Mouse (Mus musculus) lung, postnatal 0 days (tissue): ENCODE measurements around the gene Syngr1. TPM values are rescaled to one million over a fixed set of nuclear protein-coding genes. Genes with fewer than 3 reads are reported as not detected.

Experiments used
- ATAC-seq: fragments of 200-750 bp; cut with Nextera tagmentation; 2 replicates; pipeline ENCODE4 v1.8.0; 2017; ENCODE audit warnings: moderate library complexity
- DNase-seq: peaks from one replicate; pipeline ENCODE4 v3.0.0-alpha.2; 2016; ENCODE audit warnings: low spot score
- H3K27ac ChIP-seq: fragments of 300-500 bp; sonication (generic); 2 replicates; pipeline ENCODE4 v1.5.1; 2014; ENCODE audit warnings: antibody characterized with exemption, mild to moderate bottlenecking, low read length, mixed read lengths
- H3K27me3 ChIP-seq: fragments of 300-500 bp; sonication (generic); replicated peaks from 2 replicates; pipeline ENCODE4 v1.6.1; 2014; ENCODE audit warnings: low read length, mixed read lengths; ENCODE audit not compliant: insufficient read depth
- H3K36me3 ChIP-seq: fragments of 300-500 bp; sonication (generic); 2 replicates; pipeline ENCODE4 v1.6.1; 2014; ENCODE audit warnings: low read length, mixed read lengths; ENCODE audit not compliant: insufficient read depth
- H3K4me1 ChIP-seq: fragments of 300-500 bp; sonication (generic); 2 replicates; pipeline ENCODE4 v1.6.1; 2014; ENCODE audit warnings: antibody characterized with exemption, low read depth, low read length, mixed read lengths; ENCODE audit not compliant: insufficient read depth
- H3K4me2 ChIP-seq: fragments of 300-500 bp; sonication (generic); replicated peaks from 2 replicates; pipeline ENCODE4 v1.6.1; 2014; ENCODE audit warnings: low read depth, mild to moderate bottlenecking, low read length, moderate library complexity, mixed read lengths
- H3K4me3 ChIP-seq: fragments of 300-500 bp; sonication (generic); 2 replicates; pipeline ENCODE4 v1.5.1; 2014; ENCODE audit warnings: low read depth, low read length
- H3K9ac ChIP-seq: fragments of 300-500 bp; sonication (generic); replicated peaks from 2 replicates; pipeline ENCODE4 v1.6.1; 2014; ENCODE audit warnings: low read depth, mild to moderate bottlenecking
- H3K9me3 ChIP-seq: fragments of 300-500 bp; sonication (generic); 2 replicates; pipeline ENCODE4 v1.6.1; 2016; ENCODE audit warnings: low read length, mixed read lengths
- CTCF ChIP-seq: IDR thresholded peaks from 2 replicates; pipeline ENCODE4 v1.5.1; 2016; ENCODE audit warnings: antibody characterized with exemption, mild to moderate bottlenecking
- EP300 ChIP-seq: IDR thresholded peaks from 2 replicates; pipeline ENCODE4 v1.6.1; 2016; ENCODE audit warnings: antibody characterized with exemption, mild to moderate bottlenecking, control low read depth
- WGBS: fragments of 180-500 bp; shearing (Covaris S2); extraction: QIAGEN DNeasy Blood & Tissue Kit; methylation state at CpG from one replicate; pipeline ENCODE4 v1.1.7; 2014; 5-methylcytosine and 5-hydroxymethylcytosine counted together
- polyA plus RNA-seq: library from polyadenylated mRNA; unstranded; fragments of >200 nt; fragmentation: Nextera tagmentation; extraction: Ambion mirVana; gene quantifications from 2 replicates; pipeline ENCODE4 v1.2.1, GENCODE M21; 2015

The Syngr1 gene
- polyA plus RNA-seq, 1 experiment from 2014 or later, result 34.4 TPM

DNA sequence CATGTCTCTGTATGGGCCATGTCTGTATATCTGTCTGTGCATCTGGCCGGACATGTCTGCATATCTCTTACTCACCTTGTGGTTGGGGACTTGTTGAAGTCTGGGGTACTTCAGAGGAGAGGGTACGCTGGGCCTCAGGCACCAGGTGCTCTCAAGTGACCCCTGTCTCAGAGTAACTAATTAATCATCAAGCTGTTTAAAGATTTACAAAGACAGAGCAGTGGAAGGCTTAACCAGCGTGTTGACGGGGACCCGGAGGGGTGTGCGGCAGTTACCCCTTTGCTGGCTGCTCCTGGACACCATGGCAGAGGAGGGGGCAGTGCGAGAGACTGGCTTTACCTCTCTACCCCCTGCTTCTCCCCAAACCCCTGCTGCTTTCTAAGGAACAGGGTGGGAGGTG is 31.5 kb upstream of the Syngr1 start:
- Histone ChIP-seq H3K27ac (no peak overlapping the region), H3K27me3 (no peaks in the 10 kb centered on the region), H3K4me3 (no peak overlapping the region), H3K4me2 (no peak overlapping the region), H3K9ac (no peak overlapping the region), H3K9me3 (no peaks in the 10 kb centered on the region), H3K4me1 (no peaks in the 10 kb centered on the region), H3K36me3 (no peaks in the 10 kb centered on the region)
- TF ChIP-seq CTCF, result no peak
- no peak for TF ChIP-seq EP300
- DNase-seq (no peak), ATAC-seq (no peak)
- WGBS, result 41% methylated on average over 7 of the region's 7 CpGs

DNA sequence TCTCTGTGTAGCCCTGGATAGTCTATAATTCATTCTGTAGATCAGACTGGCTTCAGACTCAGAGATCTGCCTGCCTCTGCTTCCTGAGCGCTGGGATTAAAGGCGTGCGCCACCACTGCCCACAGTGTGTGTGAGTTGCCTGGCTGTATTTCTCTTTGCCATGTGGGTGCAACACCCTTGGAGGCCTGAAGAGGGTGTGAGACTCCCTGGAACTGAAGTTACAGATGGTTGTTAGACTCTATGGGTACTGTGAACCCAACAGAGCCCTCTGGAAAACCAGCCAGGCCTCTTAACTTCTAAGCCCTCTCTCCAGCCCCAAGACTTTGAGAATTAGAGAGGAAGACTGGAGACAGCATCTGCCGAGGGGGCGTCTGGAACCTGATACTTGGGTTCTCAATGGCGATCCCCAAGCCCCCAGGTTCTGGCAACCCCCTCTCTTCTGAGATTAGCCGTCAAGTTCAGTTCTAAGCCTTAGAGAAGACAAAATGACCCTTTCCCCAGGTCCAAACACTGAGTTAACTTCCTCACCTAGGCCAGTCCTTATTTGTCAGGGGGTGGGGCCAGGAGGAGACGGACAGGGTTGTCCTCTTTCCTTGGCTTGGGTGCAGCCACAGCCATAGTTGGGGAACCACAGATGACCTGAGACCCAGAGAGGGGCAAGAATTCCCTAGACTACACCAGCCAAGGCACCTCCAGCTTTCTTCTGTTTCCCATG is 30.6 kb upstream of the Syngr1 start:
- TF ChIP-seq CTCF (no peak; the same call in 1 of the 2 replicates), EP300 (no peak)
- WGBS, result 96% methylated on average over 8 of the region's 8 CpGs
- H3K27ac ChIP-seq, result no peak overlapping the region

DNA sequence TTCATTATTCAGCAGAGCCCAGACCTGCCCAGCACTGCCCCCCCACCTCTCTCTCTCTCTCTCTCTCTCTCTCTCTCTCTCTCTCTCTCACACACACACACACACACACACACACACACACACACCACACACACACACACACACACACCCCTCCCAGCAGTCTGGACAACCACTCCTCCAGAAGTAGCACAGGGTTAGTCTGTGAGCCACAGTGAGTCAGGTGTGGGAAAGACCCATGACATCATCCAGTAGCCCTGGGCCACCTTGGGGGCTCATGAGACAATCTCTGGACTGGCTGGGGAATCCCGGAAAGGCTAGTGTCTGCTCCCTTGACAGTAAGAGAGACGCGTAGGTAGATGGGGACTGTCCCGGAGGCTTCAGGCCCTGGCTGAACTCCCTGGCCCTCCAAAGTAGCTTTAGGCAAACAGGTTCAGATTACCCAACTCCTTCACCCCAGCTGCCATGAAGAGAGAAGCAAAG is 30.0 kb upstream of the Syngr1 start:
- Histone ChIP-seq H3K9me3 (no peaks in the 10 kb centered on the region), H3K27ac (no peak overlapping the region), H3K4me2 (no peak overlapping the region), H3K9ac (no peak overlapping the region), H3K36me3 (no peaks in the 10 kb centered on the region), H3K4me3 (no peak overlapping the region), H3K4me1 (no peaks in the 10 kb centered on the region), H3K27me3 (no peaks in the 10 kb centered on the region)
- ATAC-seq, result no peak; the same call in 1 of the 2 replicates
- 71% methylated on average over 4 of the region's 4 CpGs for WGBS
- no peak for TF ChIP-seq CTCF
- no peak for TF ChIP-seq EP300
- no peak for DNase-seq

More for the DNA sequence above, 30.6 kb upstream of the Syngr1 start:
- H3K27me3 ChIP-seq, result no peaks in the 10 kb centered on the region
- ATAC-seq (no peak), DNase-seq (no peak)
- H3K4me2 ChIP-seq, result no peak overlapping the region
- H3K9ac ChIP-seq, result no peak overlapping the region
- H3K4me1 ChIP-seq, result no peaks in the 10 kb centered on the region
- H3K4me3 ChIP-seq, result no peak overlapping the region
- no peaks in the 10 kb centered on the region for H3K36me3 ChIP-seq
- no peaks in the 10 kb centered on the region for H3K9me3 ChIP-seq

DNA sequence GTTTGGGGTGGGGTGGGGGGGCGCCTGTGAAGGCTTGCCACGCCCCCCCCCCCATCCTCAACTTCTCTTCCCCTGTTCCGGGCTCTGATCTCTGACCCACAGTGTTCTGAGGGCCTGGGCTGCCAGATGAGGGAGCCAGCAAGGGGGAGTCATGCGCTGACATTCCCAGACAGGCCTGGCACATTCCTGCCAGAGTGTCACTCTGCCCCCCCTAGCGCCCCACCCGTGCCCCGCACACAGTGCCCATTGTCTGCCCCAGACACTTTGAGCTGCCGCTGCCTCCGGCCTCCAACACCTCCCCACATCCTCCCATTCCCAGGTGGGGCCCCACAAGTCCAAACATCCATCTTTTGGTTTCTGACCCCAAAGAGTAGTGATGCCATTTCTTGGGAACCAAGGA is 28.8 kb upstream of the Syngr1 start:
- H3K4me2 ChIP-seq, result no peak overlapping the region
- WGBS, result 47% methylated on average over 6 of the region's 9 CpGs
- no peak; the same call in 1 of the 2 replicates for TF ChIP-seq CTCF
- H3K27me3 ChIP-seq, result no peaks in the 10 kb centered on the region
- ATAC-seq, result no peak
- H3K27ac ChIP-seq, result no peak overlapping the region
- no peaks in the 10 kb centered on the region for H3K9me3 ChIP-seq
- H3K36me3 ChIP-seq, result no peaks in the 10 kb centered on the region
- H3K9ac ChIP-seq, result no peak overlapping the region
- DNase-seq, result no peak
- no peak overlapping the region for H3K4me3 ChIP-seq
- no peaks in the 10 kb centered on the region for H3K4me1 ChIP-seq

DNA sequence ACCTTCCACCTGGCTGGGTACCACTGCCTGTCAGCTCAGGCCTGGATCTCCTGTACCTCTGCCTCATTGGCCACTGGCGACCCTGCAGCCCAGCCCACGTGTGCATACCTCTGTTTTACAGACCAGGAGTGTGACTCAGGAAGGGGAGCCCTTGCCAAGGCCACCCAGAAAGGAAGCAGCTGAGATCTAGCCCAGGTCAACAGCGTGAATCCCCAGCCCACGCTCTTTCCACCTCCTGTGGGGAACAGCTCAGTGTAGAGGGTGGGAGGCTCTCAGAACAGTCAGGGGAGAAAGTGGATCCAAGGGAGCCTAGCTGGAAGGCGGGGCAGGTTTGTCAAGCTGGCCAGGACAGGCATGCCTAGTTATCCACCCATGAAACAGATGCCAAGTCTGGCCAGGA is 28.3 kb upstream of the Syngr1 start:
- Histone ChIP-seq H3K4me1 (no peaks in the 10 kb centered on the region), H3K4me2 (no peak overlapping the region), H3K27me3 (no peaks in the 10 kb centered on the region), H3K36me3 (no peaks in the 10 kb centered on the region), H3K9ac (no peak overlapping the region), H3K27ac (no peak overlapping the region), H3K9me3 (no peaks in the 10 kb centered on the region), H3K4me3 (no peak overlapping the region)
- TF ChIP-seq EP300 (no peak), CTCF (no peak)
- 27% methylated on average over 5 of the region's 5 CpGs for WGBS
- DNase-seq (no peak), ATAC-seq (no peak; the same call in 1 of the 2 replicates)

DNA sequence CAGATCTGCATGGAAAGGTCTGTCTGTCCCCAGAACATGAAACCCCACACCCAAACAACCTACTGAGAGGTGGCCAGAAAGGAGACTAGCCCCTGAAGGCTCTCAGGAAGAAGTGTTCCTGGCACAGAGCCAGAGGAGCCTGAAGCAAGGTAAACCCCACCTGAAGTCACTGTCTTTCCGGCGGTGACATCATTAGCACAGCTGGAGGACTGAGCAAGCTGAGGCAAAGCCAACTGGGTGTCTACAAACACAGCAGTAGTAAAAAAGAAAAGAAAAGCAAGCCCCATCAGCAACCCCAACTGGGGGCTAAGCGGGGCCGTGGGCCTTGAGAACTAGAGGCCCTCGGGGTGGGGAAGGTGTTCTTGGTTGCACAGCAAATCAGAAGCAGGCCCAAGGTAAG is 26.2 kb upstream of the Syngr1 start:
- Histone ChIP-seq H3K27me3 (no peaks in the 10 kb centered on the region), H3K9ac (no peak overlapping the region), H3K9me3 (no peaks in the 10 kb centered on the region), H3K4me1 (no peaks in the 10 kb centered on the region), H3K4me3 (no peak overlapping the region), H3K27ac (no peak overlapping the region), H3K36me3 (no peaks in the 10 kb centered on the region), H3K4me2 (no peak overlapping the region)
- ATAC-seq (no peak), DNase-seq (no peak)
- 51% methylated on average over 5 of the region's 5 CpGs for WGBS
- TF ChIP-seq EP300 (no peak), CTCF (no peak)
